Mouse (Mus musculus) heart, embryonic 10.5 days (tissue): Measurements from ENCODE around the gene Hcls1. TPM values are rescaled to one million over a fixed set of nuclear protein-coding genes. Genes with fewer than 3 reads are reported as not detected.

ENCODE experiments used
- DNase-seq: peaks from one replicate; pipeline ENCODE4 v3.0.0-alpha.2; 2017; ENCODE audit warnings: low spot score
- H3K27ac ChIP-seq: fragments of 300-500 bp; sonication (generic); 2 replicates; pipeline ENCODE4 v1.5.1; 2016; ENCODE audit warnings: mild to moderate bottlenecking
- H3K27me3 ChIP-seq: fragments of 300-500 bp; sonication (generic); 2 replicates; pipeline ENCODE4 v1.6.1; 2016; ENCODE audit warnings: mild to moderate bottlenecking; ENCODE audit not compliant: poor library complexity, insufficient read depth, severe bottlenecking
- H3K36me3 ChIP-seq: fragments of 300-500 bp; sonication (generic); 2 replicates; pipeline ENCODE4 v1.6.1; 2016; ENCODE audit warnings: mild to moderate bottlenecking, moderate library complexity
- H3K4me1 ChIP-seq: fragments of 300-500 bp; sonication (generic); 2 replicates; pipeline ENCODE4 v1.6.1; 2016; ENCODE audit warnings: mild to moderate bottlenecking
- H3K4me3 ChIP-seq: fragments of 300-500 bp; sonication (generic); 2 replicates; pipeline ENCODE4 v1.5.1; 2016; ENCODE audit warnings: mild to moderate bottlenecking, moderate library complexity
- H3K9me3 ChIP-seq: fragments of 300-500 bp; sonication (generic); 2 replicates; pipeline ENCODE4 v1.6.1; 2016; ENCODE audit warnings: mild to moderate bottlenecking, moderate library complexity
- WGBS: fragments of 180-500 bp; shearing (Covaris S2); methylation state at CpG from one replicate; pipeline ENCODE4 v1.1.7; 2016; 5-methylcytosine and 5-hydroxymethylcytosine counted together
- polyA plus RNA-seq: library from polyadenylated mRNA; unstranded; fragments of >200 nt; fragmentation: Nextera tagmentation; extraction: Ambion mirVana; gene quantifications from 2 replicates; pipeline ENCODE4 v1.2.1, GENCODE M21; 2016

Hcls1 gene
- 2.2 and 3.8 TPM in 2 replicates for polyA plus RNA-seq

- Histone ChIP-seq H3K27me3 (no peaks in the 10 kb centered on the region), H3K4me1 (no peaks in the 10 kb centered on the region), H3K27ac (peak within 1 kb of the TSS; percentile 7; the same call in 1 of the 2 replicates), H3K36me3 (peaks cover 31% of the 10 kb centered on the region), H3K9me3 (no peaks in the 10 kb centered on the region), H3K4me3 (no peak within 1 kb of the TSS)
- 69% methylated on average over 7 of the region's 7 CpGs for WGBS
- no peak for DNase-seq
Measured at GRCm38 (mm10) chr16:36934841-36935620, at the start of gene Hcls1. Gene Hcls1 (plus strand): TSS chr16:36934983.

- no peak for DNase-seq
- no peaks in the 10 kb centered on the region for H3K27me3 ChIP-seq
- H3K4me1 ChIP-seq = no peaks in the 10 kb centered on the region
- H3K27ac ChIP-seq = no peak overlapping the region
- 89% methylated on average over 11 of the region's 11 CpGs for WGBS
- no peak overlapping the region for H3K4me3 ChIP-seq
- no peaks in the 10 kb centered on the region for H3K9me3 ChIP-seq
- peaks cover 40% of the 10 kb centered on the region for H3K36me3 ChIP-seq
Measured at GRCm38 (mm10) chr16:36885912-36886311, 48.9 kb upstream of the Hcls1 start.

- no peak overlapping the region for H3K4me3 ChIP-seq
- no peaks in the 10 kb centered on the region for H3K27me3 ChIP-seq
- no peaks in the 10 kb centered on the region for H3K9me3 ChIP-seq
- no peak for DNase-seq
- WGBS = 82% methylated on average over 5 of the region's 5 CpGs
- H3K36me3 ChIP-seq = peaks cover 56% of the 10 kb centered on the region
- no peaks in the 10 kb centered on the region for H3K4me1 ChIP-seq
- H3K27ac ChIP-seq = no peak overlapping the region
Measured at GRCm38 (mm10) chr16:36887546-36887945, 47.2 kb upstream of the Hcls1 start.

GRCm38 (mm10) chr16:36890559-36890958 is 44.2 kb upstream of the Hcls1 start:
- DNase-seq = no peak
- Histone ChIP-seq H3K36me3 (peaks cover 82% of the 10 kb centered on the region), H3K27ac (no peak overlapping the region), H3K27me3 (no peaks in the 10 kb centered on the region), H3K4me1 (no peaks in the 10 kb centered on the region), H3K9me3 (no peaks in the 10 kb centered on the region), H3K4me3 (no peak overlapping the region)
- 84% methylated on average over 3 of the region's 3 CpGs for WGBS

- Histone ChIP-seq H3K4me3 (no peak overlapping the region), H3K27me3 (no peaks in the 10 kb centered on the region), H3K36me3 (peaks cover 83% of the 10 kb centered on the region), H3K9me3 (no peaks in the 10 kb centered on the region), H3K4me1 (no peaks in the 10 kb centered on the region), H3K27ac (no peak overlapping the region)
- 96% methylated on average over 4 of the region's 4 CpGs for WGBS
- DNase-seq = no peak
Measured at GRCm38 (mm10) chr16:36891415-36891814, 43.4 kb upstream of the Hcls1 start.

GRCm38 (mm10) chr16:36893317-36893716 is 41.5 kb upstream of the Hcls1 start:
- H3K4me3 ChIP-seq = no peak overlapping the region
- no peak overlapping the region for H3K27ac ChIP-seq
- DNase-seq = no peak
- WGBS = 86% methylated on average over 10 of the region's 10 CpGs
- H3K9me3 ChIP-seq = no peaks in the 10 kb centered on the region
- H3K36me3 ChIP-seq = peaks cover 87% of the 10 kb centered on the region
- H3K27me3 ChIP-seq = no peaks in the 10 kb centered on the region
- H3K4me1 ChIP-seq = no peaks in the 10 kb centered on the region

GRCm38 (mm10) chr16:36896712-36897111 is 38.1 kb upstream of the Hcls1 start:
- 74% methylated on average over 6 of the region's 6 CpGs for WGBS

GRCm38 (mm10) chr16:36903156-36903555 is 31.6 kb upstream of the Hcls1 start:
- Histone ChIP-seq H3K36me3 (peaks cover 67% of the 10 kb centered on the region), H3K27me3 (no peaks in the 10 kb centered on the region), H3K4me3 (no peak overlapping the region), H3K27ac (no peak overlapping the region), H3K4me1 (no peaks in the 10 kb centered on the region), H3K9me3 (no peaks in the 10 kb centered on the region)
- DNase-seq = no peak
- 91% methylated on average over 5 of the region's 5 CpGs for WGBS

More at GRCm38 (mm10) chr16:36896712-36897111, 38.1 kb upstream of the Hcls1 start:
- no peak for DNase-seq
- no peaks in the 10 kb centered on the region for H3K27me3 ChIP-seq
- peaks cover 92% of the 10 kb centered on the region for H3K36me3 ChIP-seq
- no peak overlapping the region for H3K27ac ChIP-seq
- H3K4me1 ChIP-seq = no peaks in the 10 kb centered on the region
- no peak overlapping the region for H3K4me3 ChIP-seq
- H3K9me3 ChIP-seq = no peaks in the 10 kb centered on the region

- 91% methylated on average over 10 of the region's 10 CpGs for WGBS
- DNase-seq = peak; percentile 72
- Histone ChIP-seq H3K36me3 (peaks cover 77% of the 10 kb centered on the region), H3K27me3 (no peaks in the 10 kb centered on the region), H3K27ac (no peak overlapping the region), H3K4me1 (peaks cover 4% of the 10 kb centered on the region; the same call in 1 of the 2 replicates), H3K9me3 (no peaks in the 10 kb centered on the region), H3K4me3 (no peak overlapping the region)
Measured at GRCm38 (mm10) chr16:36911909-36912308, 22.9 kb upstream of the Hcls1 start.

GRCm38 (mm10) chr16:36912311-36912710 is 22.5 kb upstream of the Hcls1 start:
- H3K4me3 ChIP-seq = no peak overlapping the region
- H3K36me3 ChIP-seq = peaks cover 77% of the 10 kb centered on the region
- WGBS = 94% methylated on average over 13 of the region's 13 CpGs
- DNase-seq = no peak
- H3K9me3 ChIP-seq = no peaks in the 10 kb centered on the region
- peaks cover 4% of the 10 kb centered on the region; the same call in 1 of the 2 replicates for H3K4me1 ChIP-seq
- H3K27ac ChIP-seq = no peak overlapping the region
- H3K27me3 ChIP-seq = no peaks in the 10 kb centered on the region

- H3K27ac ChIP-seq = no peak overlapping the region
- H3K9me3 ChIP-seq = no peaks in the 10 kb centered on the region
- peaks cover 79% of the 10 kb centered on the region for H3K36me3 ChIP-seq
- no peak for DNase-seq
- no peaks in the 10 kb centered on the region for H3K27me3 ChIP-seq
- H3K4me1 ChIP-seq = no peaks in the 10 kb centered on the region
- H3K4me3 ChIP-seq = no peak overlapping the region
- WGBS = 89% methylated on average over 5 of the region's 5 CpGs
Measured at GRCm38 (mm10) chr16:36914195-36914594, 20.6 kb upstream of the Hcls1 start.

GRCm38 (mm10) chr16:36918505-36918904 is 16.3 kb upstream of the Hcls1 start:
- Histone ChIP-seq H3K9me3 (no peaks in the 10 kb centered on the region), H3K27me3 (no peaks in the 10 kb centered on the region), H3K4me1 (no peaks in the 10 kb centered on the region), H3K27ac (no peak overlapping the region), H3K4me3 (no peak overlapping the region), H3K36me3 (peaks cover 72% of the 10 kb centered on the region)
- WGBS = 96% methylated on average over 10 of the region's 10 CpGs
- DNase-seq = peak; percentile 19

- Histone ChIP-seq H3K4me3 (no peak overlapping the region), H3K9me3 (no peaks in the 10 kb centered on the region), H3K4me1 (no peaks in the 10 kb centered on the region), H3K27me3 (no peaks in the 10 kb centered on the region), H3K36me3 (peaks cover 67% of the 10 kb centered on the region), H3K27ac (no peak overlapping the region)
- WGBS = 80% methylated on average over 3 of the region's 3 CpGs
- DNase-seq = peak; percentile 14
Measured at GRCm38 (mm10) chr16:36920410-36920809, 14.4 kb upstream of the Hcls1 start.
